Mouse (Mus musculus) urinary bladder, postnatal 4 days (tissue): ENCODE measurements around the gene Usp16.

Experiments
- DNase-seq, 2 experiments: peaks; one replicate each; pipeline ENCODE4 v3.0.0; 2021 to 2022; ENCODE audit warnings: low spot score in 2 of 2

The Usp16 gene

DNA sequence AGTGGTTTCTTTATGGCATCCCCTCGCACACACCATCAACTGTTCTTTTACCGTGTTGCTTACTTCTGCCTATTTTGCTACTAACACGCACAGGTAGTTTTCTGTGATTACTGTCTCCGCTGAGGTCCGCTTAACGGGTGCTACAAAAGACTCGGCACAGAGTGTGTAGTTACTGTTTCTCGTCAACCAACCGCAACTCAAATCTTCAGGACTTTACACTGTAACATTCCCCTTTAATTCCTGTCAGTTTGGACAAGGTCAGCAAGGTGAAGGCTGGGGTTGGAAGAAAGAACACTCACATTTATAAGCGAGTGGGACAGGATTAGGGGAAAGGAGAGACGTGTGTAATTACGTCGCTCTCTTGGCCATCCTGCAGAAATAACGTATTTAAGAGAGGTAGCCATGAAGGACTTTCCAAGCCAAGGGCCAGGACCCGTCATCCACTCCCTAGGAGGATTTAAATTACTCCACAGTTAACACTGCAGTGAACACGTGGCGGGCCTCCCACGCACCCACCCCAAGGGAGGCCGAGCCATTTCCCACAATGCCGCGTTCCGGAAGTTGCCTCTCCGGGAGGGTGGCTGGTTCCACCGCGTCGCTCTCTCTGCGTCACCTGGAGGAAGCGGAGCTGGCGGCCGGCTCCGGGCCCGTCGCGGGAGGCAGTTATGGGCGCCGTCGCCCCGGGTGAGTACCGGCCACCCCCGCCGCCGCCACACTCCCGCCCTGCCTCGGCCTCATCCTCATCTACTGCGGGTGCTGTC, at the start of gene Usp16:
Gene Usp16, plus strand, starts transcription at position 285 of the 761 bp plus-strand sequence.
- DNase-seq = peak; percentile 89 to 94

DNA sequence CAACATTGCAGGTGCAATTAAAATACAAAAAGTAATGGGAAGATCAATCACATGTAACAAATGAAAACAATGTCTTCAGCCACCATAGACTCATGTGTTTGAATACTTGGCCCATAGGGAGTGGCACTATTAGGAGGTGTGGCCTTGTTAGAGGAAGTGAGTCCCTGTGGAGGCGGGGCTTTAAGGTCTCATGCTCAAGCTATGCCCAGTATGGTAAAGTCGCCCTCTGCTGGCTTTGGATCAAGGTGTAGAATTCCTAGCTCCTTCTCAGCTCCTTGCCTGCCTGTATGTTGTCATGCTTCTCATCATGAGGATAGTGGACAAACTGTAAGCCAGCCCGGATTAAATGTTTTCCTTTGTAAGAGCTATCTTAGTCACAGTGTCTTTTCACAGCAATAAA, 49.5 kb upstream of the Usp16 start:
- no peak for DNase-seq

DNA sequence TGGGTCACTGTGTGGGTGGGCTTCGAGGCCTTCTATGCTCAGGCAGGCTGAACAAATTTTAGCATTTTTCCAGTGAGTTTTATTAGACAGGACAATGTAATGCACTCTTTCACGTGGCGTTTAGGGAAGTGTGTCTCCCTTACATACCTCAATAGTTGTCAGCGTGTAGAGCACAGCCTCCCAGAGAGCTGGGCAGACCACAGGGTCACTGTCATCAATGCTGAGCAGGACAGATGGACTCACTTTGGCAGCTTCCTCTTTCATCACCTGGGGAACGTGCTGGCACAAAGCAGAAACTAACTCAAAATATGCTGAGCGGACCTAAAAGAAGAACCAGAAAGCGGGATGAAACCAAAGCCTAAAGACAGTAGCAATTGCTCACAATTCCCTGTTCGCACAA, 33.8 kb upstream of the Usp16 start:
- DNase-seq = no peak

DNA sequence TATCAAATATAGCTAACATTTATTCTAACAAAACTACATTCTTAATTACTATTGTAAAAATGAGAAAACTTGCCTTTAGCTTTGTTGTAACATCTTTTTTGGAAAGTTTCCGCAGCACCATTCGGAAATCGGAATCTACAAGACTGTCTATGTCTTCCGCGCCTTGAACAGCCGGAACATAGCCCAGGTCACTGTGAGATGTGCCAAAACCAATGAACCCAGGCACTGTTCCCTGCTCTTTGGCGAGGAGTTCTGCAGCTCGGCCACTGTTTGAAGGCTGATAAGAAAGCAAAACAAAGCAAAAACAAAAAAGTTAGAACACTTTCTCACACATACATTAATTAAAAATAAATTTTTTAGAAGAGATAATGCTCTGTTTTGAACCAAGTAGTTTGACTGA, 27.0 kb upstream of the Usp16 start:
- no peak for DNase-seq

DNA sequence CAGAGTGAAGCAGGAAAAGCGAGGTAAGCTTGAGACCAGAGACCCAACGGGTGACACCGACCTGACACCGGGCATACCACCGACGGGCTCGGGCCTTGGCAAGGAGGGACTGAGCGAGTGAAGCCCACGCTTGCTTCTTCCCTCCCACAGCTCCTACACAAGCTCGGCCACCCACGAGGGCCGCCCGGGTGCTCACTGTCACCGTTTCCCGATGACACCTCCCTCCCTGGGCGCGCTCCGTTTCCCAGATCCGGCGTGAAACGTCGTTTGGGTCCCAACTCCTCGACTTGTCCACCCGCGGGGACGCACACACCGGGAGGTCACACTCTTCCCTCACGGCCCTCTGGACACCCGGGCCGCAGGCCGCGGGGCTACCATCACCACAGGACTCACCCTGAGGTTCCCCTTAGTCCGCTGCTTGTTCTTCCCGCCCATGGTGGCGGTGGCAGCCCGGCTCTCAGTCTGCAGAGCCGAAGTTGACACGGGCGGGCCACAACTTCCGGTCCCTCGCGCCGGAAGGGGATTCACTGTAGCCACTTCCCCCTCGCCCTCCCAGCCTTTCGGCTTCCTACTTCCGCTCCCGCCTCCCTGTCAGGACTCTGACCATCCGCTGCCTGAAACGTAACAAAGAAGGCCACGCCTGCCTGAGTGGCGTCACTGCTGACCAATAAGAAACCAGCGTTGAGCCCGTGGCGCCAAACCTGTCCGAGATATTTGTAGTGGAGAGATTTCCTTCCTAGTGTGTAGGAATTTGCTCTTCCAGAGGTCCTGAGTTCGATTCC, 22.3 kb upstream of the Usp16 start, which contains the start of gene Ltn1:
Gene Ltn1, minus strand, starts transcription at position 580 of the 782 bp plus-strand sequence.
- peak; percentile 96 to 99 for DNase-seq

DNA sequence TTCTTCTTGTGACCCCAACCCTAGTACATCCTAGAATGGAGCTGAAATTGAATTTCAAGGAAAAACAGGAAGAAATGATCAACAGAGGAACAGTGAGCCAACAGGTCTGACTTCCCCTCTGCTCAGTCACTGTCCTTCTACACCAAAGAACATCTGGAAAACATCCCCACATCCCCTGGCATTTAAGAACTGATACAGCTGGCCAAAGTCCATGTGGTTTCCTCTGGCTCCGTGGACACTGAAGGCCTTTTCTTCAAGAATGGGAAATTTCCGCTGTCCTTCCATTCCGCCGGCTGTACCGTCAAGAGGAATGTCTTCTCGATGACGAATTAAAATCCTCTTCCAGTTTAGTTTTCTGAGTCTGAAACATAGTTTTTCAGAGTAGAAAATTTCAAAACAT, 20.2 kb upstream of the Usp16 start:
- no peak for DNase-seq

DNA sequence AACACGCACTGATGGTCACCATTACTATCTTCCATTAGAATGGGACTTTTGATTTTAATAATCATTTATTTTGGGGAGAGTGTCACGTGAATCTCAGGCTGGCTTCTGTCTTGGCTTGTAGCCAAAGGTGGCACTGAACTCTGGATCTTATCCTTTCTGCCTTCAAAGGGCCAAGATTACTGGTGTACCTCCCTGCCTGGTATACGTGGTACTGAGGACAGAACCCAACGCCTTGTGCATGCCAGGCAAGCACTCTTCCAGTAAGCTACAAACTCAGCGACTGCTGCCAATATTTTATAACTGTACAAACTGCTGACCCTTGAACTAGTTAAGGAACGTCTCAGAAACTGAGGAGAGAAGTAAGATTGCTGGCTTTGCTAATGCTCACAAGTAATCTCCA, 19.6 kb upstream of the Usp16 start:
- no peak for DNase-seq

DNA sequence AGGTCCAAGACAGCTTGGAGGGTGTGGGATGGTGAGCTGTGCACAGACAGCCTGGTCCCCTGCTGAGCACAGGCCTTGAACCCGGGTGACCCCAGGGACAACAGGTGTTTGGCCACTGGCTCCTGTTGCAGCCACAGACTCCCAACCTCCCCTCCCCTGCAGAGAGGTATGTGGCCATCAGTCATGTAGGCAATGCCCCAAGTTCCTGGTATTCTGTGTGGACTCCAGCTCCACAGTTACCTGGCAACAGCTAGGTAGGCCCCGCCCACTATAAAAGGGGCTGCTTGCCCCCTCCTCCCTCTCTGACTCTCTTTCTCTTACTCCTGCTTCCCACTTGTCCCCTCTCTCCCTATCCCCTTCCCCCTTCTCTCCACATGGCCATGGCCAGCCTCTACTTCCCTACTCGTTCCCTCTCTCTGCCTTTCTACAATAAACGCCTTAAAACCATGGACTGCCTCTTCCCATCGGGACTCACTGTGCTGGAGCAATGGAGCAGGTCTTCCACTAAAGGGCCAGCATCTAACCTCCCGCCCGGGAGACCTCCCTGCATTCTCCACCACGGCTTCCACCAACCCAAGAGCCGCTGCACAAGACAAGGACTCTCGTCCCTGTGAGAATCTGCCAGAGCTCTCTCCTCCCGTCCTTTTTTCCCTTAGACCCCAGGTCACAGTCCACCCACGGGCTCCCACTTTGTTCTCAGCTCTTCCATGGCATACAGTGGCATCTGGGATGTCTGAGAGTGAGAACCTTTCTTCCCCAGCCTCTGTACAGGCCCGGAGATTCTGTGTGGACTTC, 18.9 kb upstream of the Usp16 start:
- no peak for DNase-seq

DNA sequence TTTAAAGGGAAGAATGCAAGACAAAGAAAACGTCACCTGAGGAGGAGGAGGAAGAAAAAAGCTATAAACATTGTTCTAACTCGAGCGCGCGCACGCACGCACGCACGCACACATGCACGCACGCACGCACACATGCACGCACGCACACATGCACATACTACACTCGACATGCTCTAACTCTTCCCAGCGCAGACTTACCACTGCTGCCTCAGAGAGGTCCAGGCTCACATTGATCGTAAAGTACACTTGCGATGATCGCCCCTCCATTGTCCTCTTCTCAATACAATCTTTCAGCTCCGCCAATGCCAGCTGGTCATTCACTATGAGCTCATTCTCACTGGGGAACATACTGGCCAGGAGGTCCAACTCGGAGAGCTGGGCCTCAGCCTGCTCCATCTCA, 17.4 kb upstream of the Usp16 start:
- no peak for DNase-seq

DNA sequence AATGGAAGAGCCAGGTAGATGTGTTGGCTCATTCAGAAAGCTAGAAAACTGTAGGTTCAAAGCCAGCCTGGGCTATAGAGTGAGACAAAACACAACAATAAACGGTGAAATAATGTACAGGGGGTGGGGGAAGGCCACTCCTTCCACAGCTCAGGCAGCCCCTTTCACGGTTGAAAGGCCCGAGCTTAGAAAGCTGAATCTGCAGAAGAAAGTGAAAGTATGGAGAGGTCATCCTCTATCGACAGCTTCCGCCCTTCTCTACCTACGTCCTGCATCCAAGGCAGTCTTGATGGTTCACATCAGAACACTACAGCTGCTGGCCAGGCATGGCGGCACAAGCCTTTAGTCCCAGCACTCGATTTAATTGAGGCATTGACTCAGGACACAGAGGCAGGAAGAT, 15.8 kb upstream of the Usp16 start:
- DNase-seq = no peak

DNA sequence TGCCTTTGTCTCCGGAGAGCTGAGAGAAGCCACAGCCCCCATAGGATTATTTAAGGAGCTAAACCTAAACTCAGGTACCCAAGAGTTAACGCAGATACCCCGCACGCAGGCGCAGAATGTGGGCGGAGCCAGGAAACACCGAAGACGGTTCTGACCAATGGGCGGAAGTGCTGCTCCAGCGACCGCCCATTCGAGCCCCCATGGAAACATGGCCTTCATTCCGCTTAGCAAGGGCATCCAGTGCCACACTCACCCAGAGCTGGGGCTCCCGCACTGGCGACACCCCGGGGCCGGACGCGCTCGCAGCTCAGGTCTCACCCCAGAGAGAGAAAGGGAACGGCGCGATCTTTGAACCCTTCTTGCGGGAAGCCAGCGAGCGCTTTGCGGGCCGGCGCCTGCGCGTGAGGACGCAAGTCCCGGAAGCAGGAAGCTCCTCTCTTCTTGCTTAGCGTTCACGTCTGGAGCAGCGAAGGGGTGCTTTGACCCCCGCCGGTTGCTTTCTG, 14.3 kb upstream of the Usp16 start, which contains the start of gene Rwdd2b:
Gene Rwdd2b, minus strand, starts transcription at position 390 of the 503 bp plus-strand sequence.
- peak; percentile 88 to 94 for DNase-seq

DNA sequence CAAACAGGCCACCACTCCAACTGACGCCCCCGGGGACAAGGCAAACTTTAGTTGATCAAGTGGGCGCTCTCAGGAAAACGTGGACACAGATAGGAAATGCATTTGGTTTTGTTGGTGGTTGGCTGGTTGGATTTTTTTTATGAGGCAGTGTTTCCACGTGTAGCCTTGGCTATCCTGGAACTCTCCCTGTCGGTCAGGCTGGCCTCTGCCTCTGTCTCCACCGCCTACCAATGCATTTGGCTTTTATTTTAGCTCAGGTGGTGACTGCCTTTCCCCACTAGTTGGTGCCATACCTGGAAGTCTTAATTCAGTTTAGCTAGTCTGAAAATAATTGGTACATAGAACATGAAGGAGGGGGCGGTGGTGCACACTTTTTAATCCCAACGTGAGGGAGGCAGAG, 13.4 kb upstream of the Usp16 start:
- DNase-seq = no peak

DNA sequence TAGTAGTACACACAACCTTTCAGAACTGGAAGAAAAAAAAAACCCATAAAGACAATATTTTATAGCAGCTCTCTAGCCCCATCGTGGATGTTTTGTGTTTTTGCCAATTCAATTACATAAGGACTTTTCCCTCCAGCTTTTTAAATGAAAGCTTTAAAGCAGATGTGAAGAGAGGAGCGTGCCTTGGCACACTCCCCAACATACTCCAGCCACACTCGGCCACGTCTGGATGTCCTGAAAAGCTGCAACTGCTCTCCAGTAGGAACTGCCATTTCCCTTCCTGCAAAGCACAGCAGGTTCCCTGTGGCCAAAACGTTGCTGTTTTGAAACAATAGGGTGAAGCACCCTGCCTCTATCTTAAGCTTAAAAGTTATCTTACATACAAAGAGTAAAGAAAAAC, 12.2 kb upstream of the Usp16 start:
- DNase-seq = no peak

DNA sequence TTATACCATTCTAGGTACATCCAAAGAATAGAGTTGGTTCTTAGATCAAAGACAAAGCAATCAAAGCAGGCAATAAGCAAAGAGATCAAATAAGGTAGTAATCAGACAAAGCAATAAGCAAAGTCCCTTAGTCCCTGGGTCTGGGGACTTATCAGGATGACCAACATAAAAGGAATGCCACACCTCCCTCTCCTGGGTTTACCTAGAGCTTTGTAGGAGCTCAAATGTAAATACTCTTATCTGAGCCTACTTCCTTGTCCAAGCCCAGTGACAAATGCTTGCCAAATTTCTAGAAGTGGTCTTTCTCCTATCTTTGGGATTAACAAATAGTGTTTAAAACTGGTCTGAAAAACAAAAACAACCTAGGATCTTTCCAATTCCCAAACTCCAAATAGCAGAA, 11.3 kb upstream of the Usp16 start:
- no peak for DNase-seq

DNA sequence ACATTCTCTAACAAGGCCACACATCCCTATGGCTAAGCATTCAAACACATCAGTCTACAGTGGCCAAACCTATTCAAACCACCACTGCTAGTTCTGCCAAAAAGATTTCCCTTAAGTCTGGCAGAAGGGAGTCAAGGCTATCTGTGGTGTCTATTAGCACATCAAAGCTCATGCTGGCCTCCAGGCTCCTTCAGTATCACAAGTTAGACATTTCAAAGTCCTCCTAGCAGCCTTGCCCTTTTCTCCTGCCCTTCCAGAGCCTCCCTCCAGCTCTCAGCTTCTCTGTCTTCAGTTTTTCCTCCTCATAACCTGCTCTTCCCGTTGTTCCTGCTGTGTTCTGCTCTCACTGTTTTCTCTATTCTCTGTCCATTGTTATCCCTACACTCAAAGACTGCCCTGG, 10.4 kb upstream of the Usp16 start:
- DNase-seq = no peak

DNA sequence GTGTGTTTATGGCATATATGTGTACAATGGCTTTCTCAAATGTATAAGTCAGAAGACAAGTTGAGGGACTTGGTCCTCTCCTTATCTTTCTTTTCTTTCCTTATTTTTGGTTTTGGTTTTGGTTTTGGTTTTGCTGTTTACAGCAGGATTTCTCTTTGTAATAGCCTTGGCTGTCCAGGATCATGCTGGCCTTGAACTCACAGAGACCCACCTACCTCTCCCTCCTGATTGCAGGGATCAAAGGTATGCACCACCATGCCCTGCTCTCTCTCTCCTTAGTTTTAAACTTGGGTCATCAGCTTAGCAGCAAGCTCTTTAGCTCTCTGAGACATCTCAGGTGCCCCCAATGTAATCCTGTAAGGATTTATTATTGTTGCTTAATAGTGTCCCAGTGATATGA, 9.4 kb upstream of the Usp16 start:
- DNase-seq = no peak

DNA sequence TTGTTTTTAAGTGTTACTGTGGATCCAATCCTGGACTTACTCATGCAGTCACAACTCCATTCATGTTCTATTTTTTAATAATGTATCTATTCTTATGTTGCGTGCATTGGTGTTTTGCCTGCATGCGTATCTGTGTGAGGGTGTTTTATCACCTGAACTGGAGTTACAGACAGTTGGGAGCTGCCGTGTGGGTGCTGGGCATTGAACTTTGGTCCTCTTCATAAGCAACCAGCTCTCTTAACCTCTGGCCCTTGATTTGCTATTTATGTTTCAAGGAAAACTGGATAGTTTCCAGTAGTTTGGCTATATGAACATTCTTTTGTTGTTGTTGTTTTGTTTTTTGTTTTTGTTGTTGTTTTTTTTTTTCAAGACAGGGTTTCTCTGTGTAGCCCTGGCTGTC, 9.0 kb upstream of the Usp16 start:
- no peak for DNase-seq

DNA sequence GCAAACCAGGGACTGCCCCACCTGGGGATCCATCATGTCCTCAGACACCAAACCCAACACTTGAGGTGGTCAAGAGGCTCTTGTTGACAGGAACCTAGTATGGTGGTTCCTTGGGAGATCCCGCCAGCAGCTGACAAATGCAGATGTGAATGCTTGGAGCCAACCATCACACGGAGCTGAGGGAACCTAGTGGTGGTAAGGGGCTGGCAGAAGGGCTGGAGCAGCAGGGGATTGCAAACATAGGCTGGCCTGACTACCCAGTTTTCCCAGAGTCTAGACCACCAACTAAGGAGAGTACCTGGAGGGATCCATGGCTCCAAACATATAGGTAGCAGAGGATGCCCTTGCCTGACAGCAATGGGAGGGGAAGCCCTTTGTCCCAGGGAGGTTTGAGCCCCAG, 1.3 kb upstream of the Usp16 start:
- DNase-seq = no peak

DNA sequence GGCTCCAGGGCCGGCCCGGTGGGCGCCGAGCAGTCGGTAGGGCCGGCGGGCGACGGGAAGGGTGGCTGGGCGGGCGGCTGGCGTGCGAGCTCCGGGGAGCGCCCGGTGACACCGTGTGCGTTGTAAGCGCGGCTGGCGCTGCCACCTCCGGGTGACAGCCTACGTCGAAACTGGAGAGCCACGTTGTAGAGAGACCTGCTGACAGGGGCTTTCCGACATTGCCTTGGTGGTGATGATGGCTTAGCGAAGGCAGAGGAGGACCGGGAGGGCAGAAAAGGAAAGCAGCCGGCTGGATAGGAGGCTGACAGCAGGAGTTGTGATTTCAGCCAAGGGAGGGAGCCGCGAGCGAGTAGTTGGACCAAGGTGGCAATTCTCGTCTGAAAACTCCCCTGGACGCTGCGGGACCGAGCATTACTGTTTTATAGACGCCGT, 693 bp downstream of the Usp16 start:
- no peak for DNase-seq

DNA sequence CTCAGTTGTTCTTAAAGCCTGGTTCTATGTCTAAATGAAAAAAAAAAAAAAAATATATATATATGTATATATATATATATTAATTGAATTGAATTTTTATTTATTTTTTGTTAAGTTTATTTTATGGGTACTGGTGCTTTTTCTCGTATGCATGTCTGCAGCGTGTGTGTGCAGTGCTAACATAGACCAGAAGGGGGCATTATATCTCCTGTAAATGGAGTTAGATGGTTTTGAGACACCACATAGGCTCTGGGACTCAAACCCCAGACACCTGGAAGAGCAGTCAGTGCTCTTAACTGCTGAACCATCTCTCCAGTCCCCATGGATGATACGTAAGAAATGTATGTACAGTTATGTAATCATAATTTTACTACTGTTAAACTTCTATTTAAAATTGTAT, 4.2 kb downstream of the Usp16 start:
- DNase-seq = no peak

DNA sequence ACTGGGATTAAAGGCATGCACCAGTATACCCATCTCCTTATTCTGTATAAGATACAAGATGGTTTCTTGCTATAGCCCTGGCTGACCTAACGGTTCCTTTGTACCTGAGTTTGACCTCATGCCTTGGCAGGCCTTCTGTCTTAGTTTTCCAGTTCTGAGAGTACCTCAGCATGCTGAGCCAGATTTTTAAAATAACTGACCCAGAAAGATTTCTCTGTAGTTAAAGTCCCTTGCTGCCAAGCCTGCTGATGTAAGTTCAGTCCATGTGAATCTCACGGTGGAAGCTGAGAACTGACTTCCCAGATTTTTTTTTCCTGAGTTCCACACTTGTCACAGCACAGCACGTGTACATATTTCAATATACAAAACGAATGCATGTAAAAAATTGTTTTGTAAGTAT, 16.1 kb downstream of the Usp16 start:
- no peak for DNase-seq

DNA sequence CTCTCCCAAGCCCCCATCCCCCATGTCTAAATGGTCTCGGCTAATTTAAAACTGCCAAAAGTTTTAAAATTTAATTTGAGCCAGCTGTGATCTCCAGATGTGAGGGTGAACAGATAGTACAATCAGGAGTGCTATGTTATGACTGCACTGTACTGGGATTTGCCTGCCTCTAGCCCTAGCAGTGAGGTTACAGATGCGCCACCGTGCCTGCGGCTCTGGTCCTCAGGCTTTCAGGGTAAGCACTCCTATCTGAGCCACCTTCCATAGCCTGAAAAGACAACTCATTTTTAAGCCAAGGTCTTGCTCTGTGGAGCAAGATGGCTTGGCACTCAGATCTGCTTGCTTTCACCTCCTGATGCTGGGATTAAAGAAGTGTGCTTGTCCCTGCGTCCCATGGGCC, 29.9 kb downstream of the Usp16 start:
- no peak for DNase-seq
